Mouse (Mus musculus) brain, embryonic 14.5 days (tissue): ENCODE measurements around the gene Timm17b.

Experiments used
- CTCF ChIP-seq: fragments of 200-500 bp; IDR thresholded peaks from 2 replicates; pipeline ENCODE4 v1.5.1; 2012; ENCODE audit warnings: inconsistent platforms, mild to moderate bottlenecking, moderate library complexity, borderline replicate concordance; ENCODE audit not compliant: insufficient read depth, insufficient read length; ENCODE audit errors: extremely low read depth
- POLR2A ChIP-seq: fragments of 200-500 bp; IDR thresholded peaks from 2 replicates; pipeline ENCODE4 v1.6.1; 2012; ENCODE audit warnings: mild to moderate bottlenecking, inconsistent platforms, borderline replicate concordance; ENCODE audit not compliant: poor library complexity, insufficient read depth, insufficient read length, severe bottlenecking; ENCODE audit errors: extremely low read depth

GRCm38 (mm10) chrX:7878007-7878419 is 21.1 kb upstream of the Timm17b start, which contains the start of gene Pim2:
- no peak for TF ChIP-seq CTCF
- no peak for TF ChIP-seq POLR2A
